Mouse (Mus musculus) ES-E14 (cell line): ENCODE measurements around the gene Psmb3.
"Not testable (repeated sequence)": the region's sequence is repeated elsewhere in the genome, so short reads cannot be mapped to it uniquely, and the experiment has no call there.

Experiments
- CHD2 ChIP-seq: IDR thresholded peaks from 2 replicates; pipeline ENCODE4 v1.6.1; 2014; ENCODE audit warnings: mild to moderate bottlenecking, low read depth, low read length, inconsistent platforms
- HCFC1 ChIP-seq: IDR thresholded peaks from 2 replicates; pipeline ENCODE4 v1.6.1; 2012; ENCODE audit warnings: low read length, inconsistent platforms, borderline replicate concordance; ENCODE audit not compliant: insufficient read depth
- MAFK ChIP-seq: IDR thresholded peaks from 2 replicates; pipeline ENCODE4 v1.6.1; 2014; ENCODE audit warnings: mild to moderate bottlenecking, low read depth, low read length, inconsistent platforms; ENCODE audit not compliant: insufficient read depth
- ZC3H11A ChIP-seq: IDR thresholded peaks from 2 replicates; pipeline ENCODE4 v1.6.1; 2012; ENCODE audit warnings: low read depth, mild to moderate bottlenecking, inconsistent platforms, low read length, borderline replicate concordance
- ZNF384 ChIP-seq: IDR thresholded peaks from 2 replicates; pipeline ENCODE4 v1.6.1; 2012; ENCODE audit warnings: low read depth, low read length, inconsistent platforms

- TF ChIP-seq ZNF384 = peak; percentile 71; the same call in 1 of the 2 replicates
- not testable (repeated sequence) for TF ChIP-seq ZC3H11A, HCFC1, MAFK, CHD2
Observed at GRCm38 (mm10) chr11:97657967-97658366, 45.2 kb upstream of the Psmb3 start.
